Mouse (Mus musculus) testis, postnatal 10 days (tissue): ENCODE measurements around the gene Wdhd1.
"Not testable (repeated sequence)": the region's sequence is repeated elsewhere in the genome, so short reads cannot be mapped to it uniquely, and the experiment has no call there.

Experiments
- DNase-seq: peaks from one replicate; pipeline ENCODE4 v3.0.0; 2021; ENCODE audit warnings: low spot score

Wdhd1 gene

DNA sequence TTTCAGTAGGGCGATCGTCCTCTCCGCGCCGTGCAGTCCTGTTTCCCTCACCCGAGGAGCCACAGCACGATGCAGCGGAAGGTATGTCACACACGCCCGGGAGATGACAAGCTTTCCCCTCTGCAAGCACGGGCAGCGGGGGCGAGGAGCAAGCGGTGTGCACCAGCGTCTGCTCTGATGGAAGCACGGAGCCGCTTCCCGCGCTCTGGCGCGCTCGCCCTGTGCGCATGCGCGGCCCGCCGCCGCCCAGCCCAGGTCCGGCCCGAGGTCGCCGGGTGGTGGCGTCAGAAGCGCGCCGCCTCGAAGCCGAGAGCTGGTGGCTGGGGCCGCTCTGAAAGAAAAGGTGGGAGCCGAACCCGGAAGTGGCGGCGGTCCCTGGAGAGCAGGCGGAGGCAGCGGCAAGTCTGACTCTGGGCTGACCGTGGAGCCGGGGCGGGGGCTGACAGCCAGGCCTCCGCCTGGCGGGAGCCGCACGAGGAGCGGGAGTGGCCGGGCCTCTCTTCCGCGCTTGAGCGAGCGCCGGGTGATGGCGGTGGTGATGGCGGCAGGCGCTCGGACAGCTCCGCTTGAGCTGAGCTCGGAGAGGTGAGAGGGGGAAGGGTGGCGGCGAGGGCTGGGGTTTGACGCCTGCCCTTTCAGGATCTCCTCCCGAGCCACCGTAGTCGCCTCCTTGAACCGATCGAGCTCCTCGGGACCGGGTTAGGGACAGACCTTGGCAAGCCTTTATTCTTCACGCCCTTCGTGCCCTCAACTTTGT, at the start of gene Wdhd1, which contains the start of gene Socs4:
Wdhd1 (minus strand) TSS at position 221 of the 757 bp plus-strand sequence.
Socs4 (plus strand) TSS at position 295 of the 757 bp plus-strand sequence.
- peak; percentile 95 for DNase-seq

DNA sequence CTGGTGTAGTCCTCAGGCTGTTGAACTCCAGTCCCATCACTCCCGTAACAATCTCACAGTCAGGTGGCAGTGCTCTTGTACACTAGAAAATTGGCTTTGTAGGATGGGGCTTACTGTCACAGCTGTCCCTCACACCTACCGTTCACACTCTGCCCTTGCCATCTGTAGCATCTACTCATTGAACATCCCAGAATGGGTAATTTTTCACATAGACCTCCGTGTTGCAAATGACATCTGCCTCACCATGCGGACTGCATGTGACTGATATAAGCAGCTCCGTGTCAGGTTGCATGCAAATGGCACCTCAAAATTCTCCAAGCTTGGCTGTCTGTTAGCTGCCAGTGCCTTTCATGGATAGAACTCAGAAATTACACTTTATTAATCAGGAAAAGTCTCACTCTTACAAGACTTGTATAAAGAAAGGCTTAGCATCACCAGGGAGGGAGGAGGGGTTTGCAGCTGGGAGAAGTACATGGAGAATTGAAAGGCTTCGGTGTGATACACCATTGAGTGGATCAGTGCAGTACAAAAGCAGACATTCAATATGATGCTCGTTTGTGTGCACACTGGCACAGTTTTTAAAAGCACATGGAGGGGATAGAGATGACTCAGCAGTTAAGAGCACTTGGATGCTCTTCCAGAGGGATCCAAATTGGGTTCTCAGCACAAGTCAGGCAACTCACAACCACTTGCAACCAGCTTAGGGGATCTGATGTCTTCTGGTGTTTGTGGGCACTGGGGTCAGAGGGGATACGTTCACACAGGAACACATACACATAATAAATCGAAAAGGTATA, 49.5 kb upstream of the Wdhd1 start:
- no peak for DNase-seq

DNA sequence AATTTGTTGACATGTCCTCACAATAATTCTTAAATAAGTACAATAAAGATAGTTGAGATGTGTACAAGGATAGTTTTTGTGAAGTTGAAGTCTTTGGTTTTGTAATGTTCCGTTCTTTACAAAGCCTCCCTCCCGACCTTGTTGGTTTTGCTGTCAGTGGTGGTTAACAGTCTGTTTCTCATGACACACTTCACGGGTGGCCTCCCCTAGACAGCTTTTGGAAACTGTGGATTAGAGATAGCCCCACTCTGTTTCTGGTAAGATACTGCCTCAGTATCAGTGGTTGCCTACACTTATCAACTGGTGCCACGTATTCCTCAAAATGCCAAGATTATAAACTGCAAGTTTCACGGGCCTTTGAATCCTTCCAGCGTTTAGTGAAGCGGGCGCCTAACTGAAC, 44.9 kb upstream of the Wdhd1 start:
- DNase-seq, result not testable (repeated sequence)

DNA sequence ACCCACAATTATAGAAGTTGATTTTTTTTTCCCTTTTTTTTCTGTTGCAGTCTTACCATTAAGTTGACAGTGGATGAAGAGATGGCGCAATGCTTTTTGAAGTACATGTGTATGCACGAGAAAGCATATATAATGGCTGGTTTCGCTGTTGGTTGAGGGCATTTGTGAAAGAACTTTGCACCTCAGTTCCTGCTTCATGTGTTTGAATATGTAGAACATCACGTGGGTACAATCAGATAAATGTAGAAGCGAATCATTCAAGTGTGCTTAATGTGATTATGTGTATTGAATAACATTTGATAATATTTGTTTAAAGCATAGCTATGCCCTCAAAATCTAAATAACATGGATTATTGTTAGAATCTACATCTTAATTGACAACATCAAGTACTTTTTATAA, 42.7 kb upstream of the Wdhd1 start:
- DNase-seq, result no peak

DNA sequence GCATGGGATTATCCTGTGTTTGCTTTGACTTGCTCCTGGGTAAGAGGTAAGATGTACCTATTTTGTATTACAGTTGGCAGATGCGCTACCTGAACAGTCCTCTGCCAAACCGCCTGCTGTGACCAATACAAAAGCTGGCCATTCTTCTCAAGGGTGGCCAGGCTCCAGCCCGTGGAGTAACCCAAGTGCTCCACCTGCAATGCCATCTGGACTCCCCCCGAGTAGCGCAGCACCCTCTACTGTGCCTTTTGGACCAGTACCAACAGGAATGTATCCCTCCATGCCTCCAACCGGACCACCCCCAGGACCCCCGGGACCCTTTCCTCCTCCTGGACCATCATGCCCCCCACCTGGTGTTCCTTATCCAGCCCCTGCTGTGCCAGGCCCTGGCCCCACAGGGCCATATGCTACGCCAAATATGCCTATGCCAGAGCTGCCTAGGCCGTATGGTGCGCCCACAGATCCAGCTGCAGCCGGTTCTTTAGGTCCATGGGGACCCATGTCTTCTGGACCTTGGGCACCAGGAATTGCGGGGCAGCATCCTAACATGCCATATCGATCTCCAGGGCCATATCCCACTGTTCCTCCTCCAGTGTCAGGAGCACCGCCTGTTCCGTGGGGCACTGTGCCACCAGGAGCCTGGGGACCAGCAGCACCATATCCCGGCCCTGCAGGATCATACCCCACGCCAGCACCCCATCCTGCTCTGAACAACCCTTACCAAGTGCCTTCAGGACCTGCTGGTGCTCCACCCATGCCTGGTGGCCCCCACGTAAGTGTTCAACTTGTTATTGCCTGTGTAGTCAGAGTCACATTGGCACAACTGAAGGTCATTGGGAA, 33.9 kb upstream of the Wdhd1 start:
- DNase-seq, result no peak

DNA sequence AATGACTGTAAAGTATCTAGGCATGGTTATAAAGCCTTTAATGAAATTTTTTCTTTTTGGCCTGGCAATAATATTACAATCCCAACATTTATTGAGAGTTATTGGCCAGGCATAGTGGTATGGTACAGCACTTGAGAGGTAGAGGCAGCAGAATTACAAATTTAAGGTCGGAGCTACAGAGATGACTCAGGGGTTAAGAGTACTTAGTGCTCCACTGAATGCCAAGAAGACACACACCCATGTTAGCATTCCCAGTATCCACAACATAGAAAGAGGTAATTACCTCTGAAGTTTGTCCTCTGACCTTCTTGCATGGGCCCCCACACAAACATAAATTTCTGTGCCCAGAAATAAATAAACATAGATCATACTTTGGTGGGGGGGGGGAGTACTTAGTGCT, 32.4 kb upstream of the Wdhd1 start:
- no peak for DNase-seq

DNA sequence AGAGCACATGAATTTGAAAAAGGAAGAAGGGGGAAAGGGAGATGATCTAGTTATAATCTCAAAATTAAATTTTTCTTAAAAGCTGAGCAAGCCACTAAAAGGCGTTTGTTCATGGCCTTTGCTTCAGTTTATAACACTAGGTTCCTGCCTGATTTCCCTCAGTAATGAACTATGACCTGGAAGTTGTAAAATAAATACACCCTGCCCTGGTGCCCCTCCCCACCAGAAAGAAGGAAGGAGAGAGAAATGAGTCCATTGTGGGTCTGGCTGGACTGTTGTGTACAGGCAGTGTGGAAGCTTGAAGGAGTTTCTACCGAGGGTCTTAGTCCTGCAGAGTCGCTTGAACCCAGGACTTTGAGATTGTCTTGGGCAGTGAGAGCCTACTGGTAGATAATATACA, 31.0 kb upstream of the Wdhd1 start:
- no peak for DNase-seq

DNA sequence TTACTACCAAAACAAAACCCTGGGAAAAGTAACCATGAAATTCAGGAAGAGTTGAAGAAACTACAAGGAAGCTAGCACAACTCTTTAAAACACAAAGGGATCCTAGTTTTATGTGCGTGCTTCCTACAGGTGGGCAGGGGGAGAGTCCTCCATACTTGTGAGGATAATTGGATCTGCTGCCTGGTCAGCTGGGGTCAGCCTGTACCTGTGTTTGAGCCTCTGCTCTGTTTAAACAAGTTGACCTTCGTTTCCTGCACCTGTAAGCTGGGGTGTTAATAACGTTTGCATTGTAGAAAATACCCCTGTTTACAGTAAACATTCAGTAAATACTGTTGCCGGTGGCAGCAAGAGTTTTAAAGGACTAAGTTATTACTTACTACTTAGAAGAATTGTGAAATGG, 29.3 kb upstream of the Wdhd1 start:
- no peak for DNase-seq

DNA sequence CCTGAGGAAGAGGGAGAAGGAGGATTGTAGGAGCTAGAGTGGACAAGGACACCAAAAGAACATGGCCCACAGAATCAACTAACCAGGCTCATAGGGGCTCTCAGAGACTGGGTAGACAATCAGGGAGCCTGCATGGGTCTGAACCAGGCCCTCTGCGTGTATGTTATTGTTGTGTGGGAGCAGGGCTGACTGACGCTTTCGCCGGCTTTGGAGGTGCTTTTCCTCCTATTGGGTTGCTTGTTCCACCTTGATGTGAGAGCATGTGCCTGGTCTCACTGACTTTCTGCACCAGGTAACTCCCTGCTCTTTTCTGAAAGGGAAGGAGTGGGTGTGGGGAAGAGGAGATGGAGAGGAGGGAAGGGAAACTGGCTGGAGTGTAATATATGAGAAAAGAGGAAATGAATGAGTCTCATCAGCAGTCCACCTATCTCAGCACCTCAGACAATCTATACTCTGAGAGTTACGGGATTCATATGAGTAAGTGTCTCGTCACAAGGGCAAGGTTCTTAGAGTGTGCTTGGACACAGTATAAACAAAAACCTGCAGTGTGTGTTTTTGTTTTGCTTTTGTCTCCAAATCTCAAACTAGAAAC, 28.3 kb upstream of the Wdhd1 start:
- no peak for DNase-seq

DNA sequence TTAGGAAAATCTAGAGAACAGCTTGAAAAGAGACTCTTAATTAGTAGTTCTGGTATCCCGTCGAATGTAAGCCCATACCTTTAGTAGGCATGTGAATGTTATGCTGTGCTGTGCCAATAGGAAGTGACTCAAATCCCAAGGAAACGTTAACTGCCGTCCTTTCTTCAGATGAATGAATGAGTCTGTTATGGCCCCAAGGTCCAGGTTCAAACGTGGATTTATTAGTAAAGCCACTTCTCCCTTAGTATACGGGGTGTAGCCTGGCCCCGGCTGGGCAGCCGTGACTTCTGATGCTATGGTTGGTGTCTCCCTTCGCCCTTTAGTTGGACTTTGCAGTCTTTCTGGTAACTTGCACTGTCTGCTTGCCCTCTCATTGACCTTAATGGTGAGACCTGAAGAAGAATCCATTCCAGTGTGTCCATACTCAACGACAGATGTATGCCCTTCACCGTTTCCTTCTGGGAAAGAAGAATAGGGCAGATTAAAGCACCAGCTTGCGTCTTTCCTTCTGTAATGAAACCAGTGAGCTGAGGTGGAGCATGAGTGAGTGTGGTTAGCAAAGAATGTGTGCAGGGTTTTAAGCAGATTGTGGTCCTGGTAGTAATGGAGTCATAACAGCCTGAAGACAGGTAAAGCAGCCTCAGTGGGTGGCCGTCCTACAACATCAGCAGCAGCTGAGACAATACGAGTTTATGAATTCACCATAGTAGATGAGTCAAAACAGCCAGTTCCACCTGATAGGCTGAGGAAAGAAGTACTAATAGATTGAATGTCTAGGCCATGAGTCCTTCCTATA, 26.4 kb upstream of the Wdhd1 start:
- no peak for DNase-seq

DNA sequence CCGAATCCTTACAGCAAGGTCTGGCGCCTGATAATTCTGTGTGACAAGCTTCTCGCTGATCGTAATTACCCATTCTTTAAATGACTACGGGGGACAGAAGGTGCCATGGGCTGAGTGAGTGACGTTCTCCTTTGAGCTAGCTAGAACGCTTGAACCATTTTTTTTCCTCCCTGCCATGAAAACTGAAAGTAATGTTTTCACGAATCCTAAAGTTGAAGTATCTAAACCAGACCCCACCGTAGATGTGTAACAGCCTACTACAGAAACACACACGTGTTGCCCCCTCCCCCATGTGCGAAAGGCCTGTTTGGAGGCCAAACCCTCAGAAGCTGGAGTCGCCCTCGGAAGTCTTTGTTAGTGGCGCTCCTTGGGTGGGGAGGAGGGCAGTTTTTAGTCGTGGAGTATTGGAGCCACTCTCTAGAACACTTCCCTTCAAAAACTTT, 22.2 kb upstream of the Wdhd1 start:
- peak; percentile 63 for DNase-seq

DNA sequence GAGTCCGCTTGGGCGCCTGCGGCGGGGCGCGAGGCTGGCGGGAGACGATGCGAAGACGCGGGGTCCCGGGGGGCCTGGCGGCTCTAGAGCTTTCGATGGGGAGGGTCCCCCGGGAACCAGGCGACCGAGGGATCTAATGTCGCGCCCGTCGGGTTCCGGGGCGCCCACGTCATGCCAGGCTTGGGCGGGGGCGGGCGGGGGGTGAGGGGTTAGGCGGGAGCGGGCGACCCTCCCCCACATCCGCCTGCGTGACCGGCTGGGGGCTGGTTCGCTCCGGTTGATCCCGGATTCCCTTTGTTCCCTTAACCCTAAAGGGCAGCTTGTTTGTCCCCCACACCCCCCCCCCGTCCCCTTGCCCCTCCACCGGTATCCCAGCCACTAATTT, 21.7 kb upstream of the Wdhd1 start:
- DNase-seq, result no peak

DNA sequence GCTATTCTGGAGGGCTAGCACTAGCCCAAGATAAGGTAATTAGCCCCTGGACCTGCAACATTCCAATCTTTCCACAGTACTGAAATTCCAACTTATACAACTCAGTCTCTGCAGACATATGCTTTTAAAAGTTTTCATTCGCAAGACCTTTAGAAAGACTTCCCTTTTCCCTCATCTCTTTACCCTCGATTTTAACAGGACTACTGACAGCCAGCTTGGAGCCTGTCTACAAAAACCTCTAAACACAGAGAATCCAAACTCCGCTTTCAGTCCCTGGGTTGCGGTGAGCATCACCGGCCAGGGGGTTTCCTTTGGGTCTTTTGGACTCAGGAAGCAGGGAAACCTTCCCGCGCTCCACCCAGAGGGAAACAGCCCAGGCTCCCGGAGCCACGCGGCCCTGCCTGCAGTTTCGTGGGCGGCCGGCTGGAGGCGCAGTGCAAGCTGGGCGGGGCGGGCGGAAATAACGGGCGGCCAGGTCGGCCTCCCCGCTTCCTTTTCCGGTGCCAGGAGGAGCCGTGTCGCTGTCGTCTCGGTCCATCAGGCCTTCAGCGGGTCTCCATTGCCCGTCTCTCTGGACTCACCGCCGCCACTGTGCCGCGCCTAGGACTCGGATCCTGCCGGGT, 21.2 kb upstream of the Wdhd1 start, which contains the start of gene Mapk1ip1l:
Mapk1ip1l (plus strand) TSS at position 482 of the 623 bp plus-strand sequence.
- DNase-seq, result peak; percentile 97

DNA sequence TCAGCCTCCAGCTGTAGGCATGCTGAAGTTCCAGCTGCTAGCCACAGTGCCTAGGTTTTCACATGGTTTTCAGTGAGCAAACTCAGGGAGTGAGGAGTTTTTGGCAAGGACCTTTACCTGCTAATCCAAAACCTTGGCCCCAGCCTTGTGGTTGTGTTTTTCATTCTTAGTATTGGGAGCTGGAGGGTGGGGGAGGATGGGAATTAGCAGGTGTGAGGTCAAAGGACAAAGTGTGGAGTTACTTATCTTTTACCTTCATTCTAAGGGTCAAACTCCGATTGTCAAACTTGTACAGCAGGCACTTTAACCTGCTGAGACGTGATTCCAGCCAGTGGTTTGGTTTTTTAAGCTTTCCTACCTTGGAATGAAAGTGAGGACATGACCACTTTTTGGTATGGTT, 19.6 kb upstream of the Wdhd1 start:
- no peak for DNase-seq

DNA sequence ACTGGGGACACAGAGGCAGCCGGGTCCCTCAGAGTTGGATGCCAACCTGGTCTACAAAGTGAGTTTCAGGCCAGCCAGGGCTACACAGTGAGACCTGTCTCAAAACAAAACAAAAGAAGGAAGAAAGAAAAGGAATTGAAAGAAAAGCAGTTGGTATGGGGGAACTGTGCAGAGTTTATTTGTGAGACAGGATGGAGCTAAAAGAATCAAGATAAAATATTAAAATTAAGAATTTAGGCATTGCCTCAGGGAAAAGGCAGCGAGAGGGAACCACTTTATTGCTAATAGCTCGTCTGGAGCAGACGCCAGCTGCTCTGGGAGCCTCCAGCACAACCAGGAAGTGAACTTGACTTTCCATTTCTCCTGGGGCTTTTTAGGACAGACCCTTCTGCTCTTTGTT, 17.5 kb upstream of the Wdhd1 start:
- DNase-seq, result no peak

DNA sequence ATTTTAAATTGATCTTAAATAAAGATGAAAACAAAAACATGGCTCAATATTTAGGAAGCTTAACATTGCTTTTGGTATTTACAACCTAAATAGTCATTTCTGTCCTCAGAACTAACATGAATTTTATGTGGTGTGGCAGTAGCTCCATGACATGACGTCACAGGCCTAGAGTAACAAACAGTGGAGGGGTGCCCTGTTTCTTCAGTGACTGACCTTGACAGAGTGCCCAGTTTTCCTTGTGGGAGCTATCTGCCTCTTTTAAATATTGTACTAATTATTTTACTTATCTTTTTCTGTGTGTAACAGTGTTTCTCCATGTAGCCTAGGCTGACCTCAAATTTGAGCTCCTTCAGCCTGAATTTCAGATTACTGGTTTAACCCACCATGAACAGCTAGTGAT, 15.1 kb upstream of the Wdhd1 start:
- peak; percentile 63 for DNase-seq

DNA sequence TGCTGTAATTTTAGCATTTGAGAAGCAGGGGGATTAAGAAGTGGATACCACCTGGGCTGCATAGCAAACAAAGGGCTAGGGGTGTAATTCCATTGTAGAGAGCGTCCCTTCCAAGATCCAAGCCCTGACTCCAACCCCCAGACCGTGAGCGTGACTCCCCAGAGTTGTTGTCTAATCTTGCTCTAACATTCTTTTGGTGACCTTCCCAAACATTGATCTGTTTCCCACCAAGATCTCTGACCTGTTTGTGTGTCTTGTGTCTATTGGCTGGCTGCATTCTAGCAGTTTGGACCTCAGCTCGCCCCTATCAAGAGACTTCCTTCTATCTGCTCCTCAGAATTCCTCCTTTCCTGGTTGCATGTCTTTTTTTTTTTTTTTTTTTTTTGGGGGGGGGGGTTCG, 10.4 kb upstream of the Wdhd1 start:
- DNase-seq, result no peak

DNA sequence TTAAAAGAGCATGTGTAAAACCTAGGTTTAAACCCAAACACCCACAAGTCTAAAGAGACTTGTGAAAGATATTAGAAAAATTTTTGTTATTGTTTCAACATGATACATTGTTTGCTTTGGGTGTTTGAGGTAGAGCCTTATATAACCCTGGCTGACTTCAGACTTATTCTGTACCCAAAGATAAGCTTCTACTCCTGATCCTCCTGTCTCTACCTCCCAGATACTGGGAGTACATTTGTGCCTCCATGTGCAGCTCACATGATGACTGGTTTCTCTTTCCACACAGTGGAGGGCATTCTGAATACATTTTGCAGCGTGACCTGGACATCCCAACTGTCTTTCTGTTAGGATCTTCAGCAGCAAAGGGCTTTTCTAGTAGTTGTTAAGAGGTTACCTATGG, 9.6 kb upstream of the Wdhd1 start:
- no peak for DNase-seq

DNA sequence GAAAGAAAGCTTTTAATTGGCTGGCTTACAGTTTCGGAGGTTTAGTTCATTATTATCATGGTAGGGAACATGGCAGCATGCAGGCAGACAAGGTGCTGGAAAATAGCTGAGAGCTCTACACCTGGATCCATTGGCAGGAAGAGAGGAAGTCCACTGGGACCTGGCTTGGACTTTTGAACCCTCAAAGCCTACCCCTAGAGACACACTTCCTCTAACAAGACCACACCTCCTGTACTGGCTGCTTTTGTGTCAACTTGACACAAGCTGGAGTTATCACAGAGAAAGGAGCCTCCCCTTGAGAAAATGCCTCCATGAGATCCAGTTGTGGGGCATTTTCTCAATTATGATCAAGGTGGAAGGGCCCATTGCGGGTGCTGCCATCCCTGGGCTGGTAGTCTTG, 8.6 kb upstream of the Wdhd1 start:
- DNase-seq, result no peak

DNA sequence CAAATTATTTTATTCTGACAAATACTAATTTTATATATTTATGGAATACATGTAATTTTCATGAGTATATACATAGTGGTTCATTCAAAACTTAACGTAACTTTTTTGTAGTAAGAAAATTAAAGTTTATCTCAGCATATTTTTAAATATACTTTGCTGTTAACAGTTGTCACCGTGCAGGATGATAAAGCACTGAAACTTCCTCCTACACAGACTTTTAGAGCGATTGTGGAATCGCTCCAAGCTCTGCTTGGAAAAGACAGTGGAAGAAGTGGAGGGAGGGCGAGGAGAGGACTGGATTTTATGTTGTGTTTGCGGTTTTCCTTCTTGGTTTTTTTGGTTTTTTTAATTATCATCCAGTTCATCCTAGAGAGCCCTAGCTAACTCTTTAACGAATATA, 6.9 kb upstream of the Wdhd1 start:
- DNase-seq, result no peak

DNA sequence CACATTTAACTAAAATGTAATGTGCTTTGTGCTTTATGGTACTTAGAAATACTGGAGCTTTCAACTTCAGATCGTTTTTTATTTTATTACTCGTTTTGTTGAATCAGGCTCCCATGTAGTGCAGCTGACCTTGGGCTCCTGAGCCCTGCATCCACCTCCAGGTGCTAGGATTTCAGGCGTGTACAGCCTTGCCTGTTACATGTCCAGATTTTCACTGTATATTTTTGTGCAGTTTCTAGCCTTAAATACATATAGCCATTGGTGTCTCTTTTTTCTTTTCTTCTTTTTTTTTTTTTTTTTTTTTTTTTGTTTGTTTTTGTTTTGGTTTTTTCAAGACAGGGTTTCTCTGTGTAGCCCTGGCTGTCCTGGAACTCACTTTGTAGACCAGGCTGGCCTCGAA, 4.9 kb upstream of the Wdhd1 start:
- DNase-seq, result no peak
